Mouse (Mus musculus) hindbrain, embryonic 15.5 days (tissue): ENCODE data around the gene Cap2. TPM values are rescaled to one million over a fixed set of nuclear protein-coding genes. Genes with fewer than 3 reads are reported as not detected.

Experiments used
- ATAC-seq: fragments of 200-750 bp; cut with Nextera tagmentation; 2 replicates; pipeline ENCODE4 v1.8.0; 2017; ENCODE audit warnings: low read depth, moderate number of reproducible peaks, moderate TSS enrichment; ENCODE audit not compliant: low FRiP score
- H3K27ac ChIP-seq: fragments of 300-500 bp; sonication (generic); replicated peaks from 2 replicates; pipeline ENCODE4 v1.5.1; 2015; ENCODE audit warnings: mild to moderate bottlenecking, inconsistent platforms
- H3K27me3 ChIP-seq: fragments of 300-500 bp; sonication (generic); 2 replicates; pipeline ENCODE4 v1.6.1; 2015; ENCODE audit warnings: control low read depth, inconsistent platforms
- H3K36me3 ChIP-seq: fragments of 300-500 bp; sonication (generic); 2 replicates; pipeline ENCODE4 v1.6.1; 2015; ENCODE audit warnings: control low read depth, inconsistent platforms
- H3K4me1 ChIP-seq: fragments of 300-500 bp; sonication (generic); replicated peaks from 2 replicates; pipeline ENCODE4 v1.6.1; 2015; ENCODE audit warnings: control low read depth, inconsistent platforms
- H3K4me2 ChIP-seq: fragments of 300-500 bp; sonication (generic); 2 replicates; pipeline ENCODE4 v1.6.1; 2015; ENCODE audit warnings: moderate library complexity, mild to moderate bottlenecking, inconsistent platforms
- H3K4me3 ChIP-seq: fragments of 300-500 bp; sonication (generic); 2 replicates; pipeline ENCODE4 v1.5.1; 2015; ENCODE audit warnings: mild to moderate bottlenecking, inconsistent platforms
- H3K9ac ChIP-seq: fragments of 300-500 bp; sonication (generic); 2 replicates; pipeline ENCODE4 v1.6.1; 2015; ENCODE audit warnings: inconsistent platforms
- H3K9me3 ChIP-seq: fragments of 300-500 bp; sonication (generic); 2 replicates; pipeline ENCODE4 v1.6.1; 2016; ENCODE audit warnings: control low read depth, inconsistent platforms
- WGBS: fragments of 180-500 bp; shearing (Covaris S2); methylation state at CpG from one replicate; pipeline ENCODE4 v1.1.7; 2015; 5-methylcytosine and 5-hydroxymethylcytosine counted together
- polyA plus RNA-seq: library from polyadenylated mRNA; unstranded; fragments of >200 nt; fragmentation: Nextera tagmentation; extraction: Ambion mirVana; gene quantifications from 2 replicates; pipeline ENCODE4 v1.2.1, GENCODE M21; 2015

The Cap2 gene
- polyA plus RNA-seq, 1 experiment from 2014 or later = 9.4 TPM

DNA sequence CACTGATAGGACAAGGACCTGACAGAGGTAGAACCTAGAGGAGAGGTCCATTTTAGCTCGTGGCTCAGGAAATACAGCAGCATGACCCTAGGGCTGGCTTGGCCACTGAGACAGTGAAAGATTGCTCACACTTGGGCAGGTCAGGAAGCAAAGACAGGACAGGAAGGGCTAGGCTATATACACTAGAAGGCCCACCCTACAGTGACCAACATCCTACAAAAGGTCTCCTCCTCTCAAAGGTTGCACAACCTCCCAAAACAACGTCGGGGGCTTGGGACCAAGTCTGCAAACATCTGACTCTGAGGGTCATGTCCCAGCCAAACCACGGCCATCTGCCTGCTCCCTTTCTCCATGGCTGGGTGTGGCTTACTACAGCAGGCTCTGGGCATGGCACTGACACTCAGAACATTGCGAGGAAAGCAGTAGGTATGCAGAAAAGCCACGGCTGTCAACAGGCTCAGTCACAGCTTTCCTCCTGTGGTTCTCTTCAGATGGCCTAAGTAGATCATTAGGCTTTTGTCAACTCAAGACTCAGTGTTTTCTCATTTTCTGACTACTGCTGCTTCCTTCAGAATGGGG is 112.1 kb downstream of the Cap2 start:
- no peaks in the 10 kb centered on the region for H3K9me3 ChIP-seq
- no peaks in the 10 kb centered on the region for H3K36me3 ChIP-seq
- WGBS = 88% methylated on average over 6 of the region's 6 CpGs
- no peak overlapping the region for H3K9ac ChIP-seq
- no peaks in the 10 kb centered on the region for H3K4me1 ChIP-seq
- H3K4me2 ChIP-seq = no peak overlapping the region
- no peak overlapping the region for H3K27ac ChIP-seq
- no peak overlapping the region for H3K4me3 ChIP-seq
- H3K27me3 ChIP-seq = no peaks in the 10 kb centered on the region
- no peak for ATAC-seq

DNA sequence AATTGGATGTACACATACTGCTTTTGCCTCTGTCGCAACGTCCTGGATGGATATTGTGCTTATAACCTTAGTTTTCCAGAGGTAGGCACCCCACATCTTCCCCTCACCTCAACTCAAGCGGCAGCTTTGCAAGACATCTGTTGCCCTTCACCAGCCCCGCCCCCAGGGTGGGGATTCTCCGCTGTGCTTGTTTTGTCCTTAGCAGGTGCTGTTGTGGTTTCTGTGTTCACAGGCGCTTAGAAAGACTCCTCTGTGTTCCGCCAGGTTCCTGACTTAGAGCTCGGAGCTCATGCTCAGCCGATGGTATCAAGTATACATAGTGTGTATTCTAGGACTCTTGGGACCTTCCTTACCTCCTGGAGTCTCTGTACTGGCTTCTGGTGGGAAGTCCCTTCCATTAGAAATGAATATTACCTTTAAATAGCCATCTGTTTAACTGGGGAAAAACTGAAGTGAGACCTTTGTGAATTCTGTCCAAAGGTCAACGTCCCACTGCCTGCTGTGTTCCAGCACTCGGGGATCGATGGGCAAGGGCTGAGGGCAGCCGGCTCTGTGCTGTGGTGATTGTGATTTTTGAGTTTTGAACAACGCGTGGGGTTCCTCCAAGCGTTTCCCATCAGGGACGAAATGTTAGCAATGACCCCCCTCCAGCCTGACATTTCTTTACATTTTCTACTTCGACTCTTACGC is 115.2 kb downstream of the Cap2 start:
- Histone ChIP-seq H3K9me3 (no peaks in the 10 kb centered on the region), H3K9ac (no peak overlapping the region), H3K27me3 (no peaks in the 10 kb centered on the region), H3K4me1 (peaks cover 7% of the 10 kb centered on the region), H3K27ac (no peak overlapping the region), H3K36me3 (no peaks in the 10 kb centered on the region), H3K4me2 (no peak overlapping the region), H3K4me3 (no peak overlapping the region)
- no peak for ATAC-seq
- 90% methylated on average over 19 of the region's 19 CpGs for WGBS

DNA sequence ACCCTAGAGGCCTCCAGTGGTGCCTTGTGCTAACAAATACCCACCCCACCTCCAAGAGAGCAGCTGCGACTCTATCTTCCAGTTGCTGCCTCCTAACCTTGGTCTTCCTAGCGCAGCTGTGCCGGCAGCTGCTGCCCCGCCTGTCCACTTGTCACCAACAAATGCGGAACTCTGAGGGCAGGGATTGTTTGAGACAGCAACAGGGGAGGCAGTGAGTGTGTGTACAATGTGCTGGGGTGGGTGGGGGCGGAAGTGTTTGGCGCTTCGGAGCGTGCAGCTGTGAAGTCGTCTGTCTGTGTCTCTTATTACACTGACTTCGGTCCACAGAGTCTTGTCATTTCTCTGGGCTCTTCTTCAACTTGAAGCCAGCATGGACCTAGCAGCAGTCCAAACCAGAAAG is 118.0 kb downstream of the Cap2 start:
- H3K27ac ChIP-seq = no peak overlapping the region
- H3K9ac ChIP-seq = no peak overlapping the region
- H3K4me3 ChIP-seq = no peak overlapping the region
- ATAC-seq = 0 out of 2 replicates have a peak, but pooled peaks have one; percentile 51
- H3K27me3 ChIP-seq = no peaks in the 10 kb centered on the region
- H3K4me1 ChIP-seq = peaks cover 7% of the 10 kb centered on the region
- 0 out of 2 replicates have a peak overlapping the region, but pooled peaks have one; percentile 11 for H3K4me2 ChIP-seq
- no peaks in the 10 kb centered on the region for H3K9me3 ChIP-seq
- no peaks in the 10 kb centered on the region for H3K36me3 ChIP-seq
- 50% methylated on average over 11 of the region's 11 CpGs for WGBS

DNA sequence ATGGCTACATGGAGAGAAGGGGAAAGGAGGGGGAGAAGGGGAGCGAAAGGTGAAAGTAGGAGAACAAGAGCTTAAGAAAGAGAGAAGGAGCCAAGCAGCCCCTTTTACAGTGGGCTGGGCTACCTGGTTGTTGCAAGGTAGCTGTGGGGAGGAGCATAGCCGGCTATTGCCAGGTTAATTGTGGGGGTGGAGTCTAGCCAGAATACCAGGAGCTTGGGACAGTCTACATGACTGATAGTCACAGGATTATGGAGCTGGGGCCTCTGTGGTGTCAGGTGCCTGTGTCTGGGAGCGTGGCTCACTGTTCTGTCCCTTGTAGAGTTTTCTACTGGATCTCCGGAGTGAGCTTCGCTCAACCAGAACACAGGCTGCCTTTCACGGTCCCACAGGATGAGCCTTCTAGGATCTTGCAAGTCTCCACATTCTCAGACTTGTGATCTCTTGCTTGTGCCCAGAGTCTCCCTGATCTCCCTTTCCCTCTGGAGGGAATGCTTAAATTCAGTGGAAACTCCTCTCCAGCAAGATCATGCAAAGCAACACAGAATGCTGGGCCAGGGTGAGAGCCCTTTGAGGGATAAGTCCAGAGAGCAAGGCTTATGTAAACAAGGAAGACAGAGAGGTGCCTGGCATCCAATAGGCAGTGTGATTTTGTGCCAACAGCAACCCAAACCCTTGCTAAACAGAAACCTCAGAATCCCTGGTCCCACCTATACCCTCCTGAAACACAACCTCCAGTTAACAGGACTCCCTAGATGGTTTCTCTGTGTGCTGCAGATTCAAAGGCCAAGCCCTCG is 119.5 kb downstream of the Cap2 start:
- H3K9ac ChIP-seq = no peak overlapping the region
- ATAC-seq = no peak
- 89% methylated on average over 7 of the region's 7 CpGs for WGBS
- no peaks in the 10 kb centered on the region for H3K27me3 ChIP-seq
- H3K4me3 ChIP-seq = no peak overlapping the region
- no peaks in the 10 kb centered on the region for H3K36me3 ChIP-seq
- peaks cover 7% of the 10 kb centered on the region for H3K4me1 ChIP-seq
- H3K4me2 ChIP-seq = no peak overlapping the region
- no peak overlapping the region for H3K27ac ChIP-seq
- H3K9me3 ChIP-seq = no peaks in the 10 kb centered on the region

DNA sequence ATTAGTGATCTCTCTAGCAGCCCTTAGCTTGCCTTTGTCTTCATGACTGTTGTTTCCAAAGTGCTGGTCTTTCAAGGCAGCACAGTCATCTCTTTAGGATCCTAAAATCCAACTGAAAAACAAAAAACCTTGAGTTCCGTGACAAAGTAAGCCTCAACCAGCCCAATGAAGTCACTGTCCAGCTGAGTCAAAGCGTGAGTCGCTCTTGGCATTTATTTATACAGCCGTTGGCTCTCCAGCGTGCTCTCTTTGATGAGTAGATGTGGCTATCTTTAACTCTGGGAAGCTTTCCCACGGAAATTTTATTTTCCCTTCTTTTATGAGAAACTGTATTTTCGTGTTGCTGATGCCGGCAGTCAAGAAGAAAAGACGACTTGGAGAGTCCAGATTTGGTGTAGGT is 125.0 kb downstream of the Cap2 start:
- no peaks in the 10 kb centered on the region for H3K9me3 ChIP-seq
- WGBS = 88% methylated on average over 9 of the region's 9 CpGs
- no peak overlapping the region for H3K9ac ChIP-seq
- H3K4me3 ChIP-seq = no peak overlapping the region
- no peak overlapping the region for H3K27ac ChIP-seq
- H3K27me3 ChIP-seq = no peaks in the 10 kb centered on the region
- no peaks in the 10 kb centered on the region for H3K36me3 ChIP-seq
- H3K4me2 ChIP-seq = no peak overlapping the region
- no peak for ATAC-seq
- peaks cover 6% of the 10 kb centered on the region; the same call in 1 of the 2 replicates for H3K4me1 ChIP-seq

DNA sequence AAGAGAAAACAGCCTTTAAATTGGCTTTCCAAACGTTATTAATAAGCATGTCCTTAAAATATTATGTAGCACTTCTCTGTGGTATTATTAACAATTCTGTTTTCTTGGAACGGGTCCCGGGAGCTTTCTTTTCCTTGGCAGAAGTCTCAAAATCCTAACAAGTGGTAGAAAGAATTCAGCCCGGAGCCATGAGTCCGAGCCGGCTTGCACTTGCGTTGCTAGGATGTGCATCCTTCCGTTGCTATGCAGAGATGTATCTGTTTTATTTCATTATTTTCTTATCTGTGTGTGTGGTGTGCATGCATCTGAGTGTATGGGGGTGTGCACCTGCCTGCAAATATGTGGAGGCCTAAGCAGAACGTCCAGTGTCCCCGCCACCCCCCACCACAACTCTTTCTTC is 126.2 kb downstream of the Cap2 start:
- Histone ChIP-seq H3K36me3 (no peaks in the 10 kb centered on the region), H3K4me3 (no peak overlapping the region), H3K27ac (0 out of 2 replicates have a peak overlapping the region, but pooled peaks have one; percentile 29), H3K9me3 (no peaks in the 10 kb centered on the region), H3K9ac (no peak overlapping the region), H3K4me2 (no peak overlapping the region), H3K4me1 (peaks cover 6% of the 10 kb centered on the region; the same call in 1 of the 2 replicates), H3K27me3 (no peaks in the 10 kb centered on the region)
- WGBS = 49% methylated on average over 10 of the region's 10 CpGs
- ATAC-seq = peak; percentile 34; the same call in 1 of the 2 replicates

DNA sequence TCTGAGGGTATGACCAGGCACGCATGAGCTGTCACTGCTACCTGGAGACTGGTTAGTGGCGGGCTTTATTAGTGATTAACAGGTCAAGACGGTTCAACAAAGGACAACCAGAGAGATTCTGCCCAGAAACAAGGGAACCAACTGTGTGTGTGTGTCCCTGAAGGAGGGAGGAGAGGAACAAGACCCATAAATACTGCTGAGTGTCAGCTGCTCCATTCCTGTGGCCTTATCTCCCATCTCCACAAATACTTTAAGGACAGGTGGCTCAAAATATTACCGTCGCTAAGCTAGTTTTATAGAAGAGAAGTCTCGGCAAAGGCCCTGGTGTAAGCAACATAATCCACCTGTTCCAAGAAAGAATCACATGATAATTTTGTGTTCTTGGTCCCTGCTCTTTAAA is 127.7 kb downstream of the Cap2 start:
- no peaks in the 10 kb centered on the region for H3K9me3 ChIP-seq
- 88% methylated on average over 6 of the region's 6 CpGs for WGBS
- H3K4me3 ChIP-seq = no peak overlapping the region
- H3K27ac ChIP-seq = no peak overlapping the region
- no peak overlapping the region for H3K9ac ChIP-seq
- peaks cover 18% of the 10 kb centered on the region for H3K4me1 ChIP-seq
- ATAC-seq = no peak
- no peak overlapping the region for H3K4me2 ChIP-seq
- H3K36me3 ChIP-seq = no peaks in the 10 kb centered on the region
- H3K27me3 ChIP-seq = no peaks in the 10 kb centered on the region

DNA sequence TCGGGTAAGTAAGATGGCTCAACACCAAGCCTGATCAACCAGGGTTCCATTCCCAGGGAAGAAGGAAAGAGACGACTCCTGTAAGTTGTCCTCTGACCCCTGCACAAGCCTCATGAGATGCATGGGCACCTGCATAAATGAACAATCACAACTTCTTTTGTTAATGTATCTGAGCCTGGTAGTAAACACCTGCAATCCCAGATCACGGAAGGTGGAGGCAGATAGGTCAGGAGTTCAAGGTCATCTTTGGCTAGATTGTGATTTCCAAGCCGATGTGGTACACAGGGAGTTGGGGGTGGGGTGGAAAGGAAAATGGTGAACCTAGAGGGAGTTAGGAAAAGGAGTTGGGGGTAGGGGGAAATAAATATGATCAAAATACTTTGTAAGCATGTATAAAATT is 131.1 kb downstream of the Cap2 start:
- no peak for ATAC-seq
- H3K9me3 ChIP-seq = no peaks in the 10 kb centered on the region
- H3K36me3 ChIP-seq = no peaks in the 10 kb centered on the region
- H3K9ac ChIP-seq = no peak overlapping the region
- H3K27me3 ChIP-seq = no peaks in the 10 kb centered on the region
- no peak overlapping the region for H3K4me3 ChIP-seq
- 59% methylated on average over 4 of the region's 4 CpGs for WGBS
- H3K4me1 ChIP-seq = peaks cover 15% of the 10 kb centered on the region
- H3K4me2 ChIP-seq = no peak overlapping the region
- peak overlapping the region; percentile 82; the same call in 1 of the 2 replicates for H3K27ac ChIP-seq

DNA sequence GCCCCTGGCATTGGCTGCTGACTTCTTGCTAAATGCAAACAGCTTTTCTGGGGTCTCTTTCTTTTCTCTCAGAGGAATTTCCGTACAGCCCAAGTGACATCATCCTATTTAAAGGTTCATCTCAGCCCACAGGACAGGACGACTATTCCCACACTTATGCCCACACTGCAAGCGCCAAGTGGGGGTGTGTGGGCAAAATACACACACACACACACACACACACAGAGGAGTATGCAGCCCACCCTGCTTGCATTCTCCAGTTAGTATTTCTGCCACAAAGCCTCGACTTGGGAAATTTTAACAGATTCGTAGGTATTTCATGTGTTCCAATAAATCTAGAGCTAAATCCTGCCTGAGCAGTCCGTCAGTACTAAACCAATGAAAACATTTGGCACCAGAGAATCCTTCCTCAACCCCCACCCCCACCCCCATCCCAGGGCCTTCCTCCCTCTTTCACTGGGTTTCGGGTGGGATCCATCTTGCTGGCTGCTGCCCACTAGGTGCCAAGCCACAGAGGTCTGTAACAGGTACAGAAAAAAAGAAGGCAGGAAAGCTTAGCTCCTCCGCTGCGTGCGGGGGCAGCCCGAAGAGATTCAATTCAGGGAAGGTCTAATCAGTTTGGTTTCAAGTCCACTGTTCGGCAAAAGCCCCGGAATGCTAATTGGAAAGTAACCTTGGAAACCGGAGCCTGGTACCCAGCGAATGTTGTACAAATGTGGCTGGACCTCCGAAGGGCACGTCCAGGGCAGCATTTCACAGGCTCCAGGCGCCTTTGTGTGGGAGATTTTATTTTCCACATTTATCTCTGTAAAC is 131.9 kb downstream of the Cap2 start:
- Histone ChIP-seq H3K27ac (peak overlapping the region; percentile 82), H3K36me3 (no peaks in the 10 kb centered on the region), H3K9me3 (0 out of 2 replicates have a peak, but pooled peaks cover 3% of the 10 kb centered on the region), H3K27me3 (no peaks in the 10 kb centered on the region), H3K4me1 (peaks cover 14% of the 10 kb centered on the region), H3K4me3 (no peak overlapping the region), H3K4me2 (peak overlapping the region; percentile 47), H3K9ac (peak overlapping the region; percentile 35; the same call in 1 of the 2 replicates)
- WGBS = 15% methylated on average over 18 of the region's 18 CpGs
- ATAC-seq = peak; percentile 89

DNA sequence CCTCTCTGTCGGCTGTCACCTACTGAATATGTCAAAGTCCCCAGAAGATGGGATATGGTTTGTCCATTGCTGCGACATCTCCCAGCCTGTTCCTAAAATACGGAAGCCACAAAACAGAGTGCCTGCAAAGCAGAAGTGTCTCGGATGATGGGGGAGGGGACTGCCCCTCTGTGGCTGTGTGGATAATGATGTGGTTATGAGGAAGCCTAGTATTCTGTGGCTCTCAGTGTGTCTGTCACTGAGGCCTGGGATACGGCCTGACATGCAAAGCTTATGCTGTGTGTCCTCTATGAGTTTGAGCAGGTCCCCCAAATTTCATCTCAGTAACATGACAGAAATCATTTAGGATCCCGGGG is 132.5 kb downstream of the Cap2 start:
- H3K4me3 ChIP-seq = no peak overlapping the region
- H3K9me3 ChIP-seq = 0 out of 2 replicates have a peak, but pooled peaks cover 3% of the 10 kb centered on the region
- H3K36me3 ChIP-seq = no peaks in the 10 kb centered on the region

DNA sequence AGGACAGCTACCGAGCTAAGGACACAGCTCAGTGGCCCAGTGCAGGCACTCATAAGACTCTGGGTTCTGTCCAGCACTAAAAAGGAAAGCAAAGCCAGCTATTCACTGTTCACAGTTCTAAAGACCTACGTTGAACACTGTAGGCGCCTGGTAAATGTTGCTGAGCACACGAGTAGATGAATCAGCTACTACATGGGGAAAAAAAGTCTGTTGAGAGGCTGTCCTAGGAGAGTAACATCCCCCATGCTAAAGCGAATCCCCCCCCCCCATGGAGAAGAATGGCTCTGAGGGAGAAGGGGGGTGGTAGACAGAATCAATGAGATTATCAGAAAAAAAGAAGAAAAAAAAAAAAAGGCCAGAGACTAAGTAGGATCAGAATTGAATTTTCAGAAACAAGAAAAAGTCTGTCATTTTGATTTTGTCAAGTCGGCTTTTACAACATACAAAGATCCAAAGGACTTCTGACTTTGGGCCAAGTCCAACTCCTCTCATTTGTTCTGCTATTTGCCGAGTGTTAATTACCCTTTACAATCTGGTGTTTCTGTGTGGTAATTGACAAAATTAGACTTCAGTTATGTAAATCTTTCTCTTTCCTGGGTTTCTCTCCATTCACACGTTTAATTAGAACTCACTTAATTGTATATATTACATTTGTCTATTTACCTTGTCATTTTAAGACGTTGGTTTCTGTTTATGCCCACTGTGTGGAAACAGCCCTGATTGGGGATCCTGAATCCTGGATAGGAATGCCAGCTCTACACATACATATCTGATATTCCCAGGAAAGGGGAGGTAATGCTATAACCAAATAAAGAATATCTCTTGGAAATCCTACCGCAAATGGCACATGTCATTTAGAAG is 139.2 kb downstream of the Cap2 start:
- Histone ChIP-seq H3K9ac (no peak overlapping the region), H3K36me3 (peaks cover 5% of the 10 kb centered on the region), H3K4me3 (no peak overlapping the region), H3K27ac (no peak overlapping the region), H3K4me2 (no peak overlapping the region), H3K4me1 (no peaks in the 10 kb centered on the region), H3K27me3 (no peaks in the 10 kb centered on the region), H3K9me3 (0 out of 2 replicates have a peak, but pooled peaks cover 7% of the 10 kb centered on the region)
- no peak for ATAC-seq
- 77% methylated on average over 10 of the region's 10 CpGs for WGBS

More for the DNA sequence above, 132.5 kb downstream of the Cap2 start:
- 20% methylated on average over 6 of the region's 6 CpGs for WGBS
- H3K27me3 ChIP-seq = no peaks in the 10 kb centered on the region
- H3K4me1 ChIP-seq = peaks cover 14% of the 10 kb centered on the region
- ATAC-seq = peak; percentile 86
- H3K9ac ChIP-seq = no peak overlapping the region; the same call in 1 of the 2 replicates
- H3K4me2 ChIP-seq = peak overlapping the region; percentile 47
- H3K27ac ChIP-seq = peak overlapping the region; percentile 82
